Mouse (Mus musculus) urinary bladder, postnatal 25 days (tissue): ENCODE results near the gene Rnf145.

ENCODE experiments used
- DNase-seq: peaks from one replicate; pipeline ENCODE4 v3.0.0; 2022; ENCODE audit warnings: low spot score

The Rnf145 gene

GRCm38 (mm10) chr11:44534999-44535750, 16.4 kb downstream of the Rnf145 start:
- DNase-seq: peak; percentile 28

GRCm38 (mm10) chr11:44537403-44537802, 18.6 kb downstream of the Rnf145 start:
- DNase-seq: no peak

GRCm38 (mm10) chr11:44538101-44538500, 19.3 kb downstream of the Rnf145 start:
- no peak for DNase-seq

GRCm38 (mm10) chr11:44538501-44539290, 19.9 kb downstream of the Rnf145 start:
- no peak for DNase-seq

GRCm38 (mm10) chr11:44539291-44539930, 20.6 kb downstream of the Rnf145 start:
- no peak for DNase-seq

- no peak for DNase-seq
Measured at GRCm38 (mm10) chr11:44540243-44540642, 21.5 kb downstream of the Rnf145 start.

- DNase-seq: no peak
Measured at GRCm38 (mm10) chr11:44541280-44541679, 22.5 kb downstream of the Rnf145 start.

GRCm38 (mm10) chr11:44541813-44542212, 23.0 kb downstream of the Rnf145 start:
- no peak for DNase-seq

GRCm38 (mm10) chr11:44543593-44543992, 24.8 kb downstream of the Rnf145 start:
- DNase-seq: no peak

GRCm38 (mm10) chr11:44543996-44544395, 25.2 kb downstream of the Rnf145 start:
- no peak for DNase-seq

GRCm38 (mm10) chr11:44545181-44545580, 26.4 kb downstream of the Rnf145 start:
- no peak for DNase-seq

- no peak for DNase-seq
Measured at GRCm38 (mm10) chr11:44546250-44546649, 27.5 kb downstream of the Rnf145 start.

- DNase-seq: no peak
Measured at GRCm38 (mm10) chr11:44547651-44548196, 29.0 kb downstream of the Rnf145 start.

GRCm38 (mm10) chr11:44548816-44549215, 30.1 kb downstream of the Rnf145 start:
- no peak for DNase-seq

GRCm38 (mm10) chr11:44549511-44550278, 30.9 kb downstream of the Rnf145 start:
- DNase-seq: no peak

- no peak for DNase-seq
Measured at GRCm38 (mm10) chr11:44550996-44551395, 32.2 kb downstream of the Rnf145 start.

- DNase-seq: no peak
Measured at GRCm38 (mm10) chr11:44554339-44554738, 35.6 kb downstream of the Rnf145 start.

GRCm38 (mm10) chr11:44558521-44558920, 39.8 kb downstream of the Rnf145 start:
- DNase-seq: no peak

GRCm38 (mm10) chr11:44559466-44559865, 40.7 kb downstream of the Rnf145 start:
- no peak for DNase-seq

GRCm38 (mm10) chr11:44560396-44560795, 41.6 kb downstream of the Rnf145 start:
- no peak for DNase-seq

GRCm38 (mm10) chr11:44561476-44562015, 42.8 kb downstream of the Rnf145 start:
- no peak for DNase-seq
